Mouse (Mus musculus): Measurements from ENCODE around the gene Stxbp5l.
"Not testable (repeated sequence)": the region's sequence is repeated elsewhere in the genome, so short reads cannot be mapped to it uniquely, and the experiment has no call there.

Gene Stxbp5l

DNA sequence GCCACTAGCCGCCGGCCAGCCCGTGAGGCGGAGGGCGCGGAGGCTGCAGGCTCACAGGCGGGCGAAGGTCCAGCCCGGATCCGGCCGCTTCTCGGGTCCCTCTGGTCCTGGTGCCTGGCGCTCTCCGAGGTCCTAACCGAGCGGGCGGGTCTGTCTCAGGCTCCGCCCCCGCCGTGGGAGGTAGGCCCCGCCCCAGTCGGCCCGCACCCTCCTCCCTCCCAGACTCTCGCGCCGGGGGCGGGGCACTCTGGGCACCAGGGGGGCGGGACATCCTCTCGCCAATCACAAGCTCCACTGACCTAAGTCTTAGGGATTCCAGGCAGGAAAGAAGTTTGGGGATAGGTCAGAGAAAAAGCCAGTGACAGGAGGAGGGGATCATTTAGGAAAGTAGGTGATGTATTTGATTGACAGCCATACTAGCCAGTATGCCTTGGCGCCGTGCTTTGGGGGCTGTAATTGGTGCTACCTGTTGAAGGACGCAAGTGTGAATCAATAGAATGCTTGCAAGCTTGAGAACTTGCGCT is at the start of gene Stxbp5l:
Gene Stxbp5l (minus strand): TSS at position 142 of the 524 bp plus-strand sequence.
- DNase-seq (ENCODE audit: low read depth, low spot score): peak; percentile 98

- DNase-seq (ENCODE audit: low read depth, low spot score): peak; percentile 74
Measured at GRCm38 (mm10) chr16:37433418-37434204, 48.8 kb upstream of the Stxbp5l start.

- no peak for DNase-seq (ENCODE audit: low read depth, low spot score)
Measured at GRCm38 (mm10) chr16:37425434-37425833, 40.7 kb upstream of the Stxbp5l start.

GRCm38 (mm10) chr16:37422874-37423273 is 38.1 kb upstream of the Stxbp5l start:
- no peak for DNase-seq (ENCODE audit: low read depth, low spot score)

GRCm38 (mm10) chr16:37421851-37422250 is 37.1 kb upstream of the Stxbp5l start:
- no peak for DNase-seq (ENCODE audit: low read depth, low spot score)

DNA sequence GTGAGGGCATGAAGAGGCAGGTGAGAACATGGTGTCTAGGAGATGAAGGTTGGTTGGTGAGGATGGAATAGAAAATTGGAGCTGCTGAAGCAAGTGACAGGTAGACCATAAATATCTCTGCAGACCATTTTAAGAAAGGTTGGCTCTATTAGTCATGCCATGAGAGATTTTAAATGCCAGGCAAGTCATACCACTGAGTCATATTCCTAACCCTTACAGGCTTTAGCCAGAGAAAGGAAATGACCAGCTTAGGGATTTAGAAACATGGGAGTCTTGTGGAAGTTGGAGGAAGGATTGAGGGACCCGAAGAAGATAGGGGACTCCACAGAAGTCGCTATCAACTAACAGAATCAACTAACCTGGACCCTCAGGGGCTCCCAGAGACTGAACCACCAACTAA is 35.8 kb upstream of the Stxbp5l start:
- DNase-seq (ENCODE audit: low read depth, low spot score): no peak

DNA sequence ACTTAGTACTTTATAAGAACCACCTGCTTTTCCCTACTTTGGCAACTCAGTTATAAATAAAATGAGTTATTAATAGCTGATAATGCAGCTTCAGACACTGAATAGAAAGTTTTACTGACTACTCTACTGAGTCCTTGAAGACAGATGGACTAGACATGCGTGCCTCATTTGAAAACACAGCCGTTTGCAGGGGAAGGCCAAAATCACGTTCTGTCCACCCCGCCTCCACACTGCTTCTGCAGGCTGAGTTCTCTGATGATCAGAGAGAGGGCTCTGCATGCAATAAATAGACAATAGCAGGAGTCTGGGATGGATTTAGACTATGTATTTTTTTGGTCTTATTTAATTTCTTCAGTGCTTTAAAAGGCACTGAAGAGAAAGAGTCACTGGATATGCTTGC is 20.8 kb upstream of the Stxbp5l start:
- DNase-seq (ENCODE audit: low read depth, low spot score): peak; percentile 19

DNA sequence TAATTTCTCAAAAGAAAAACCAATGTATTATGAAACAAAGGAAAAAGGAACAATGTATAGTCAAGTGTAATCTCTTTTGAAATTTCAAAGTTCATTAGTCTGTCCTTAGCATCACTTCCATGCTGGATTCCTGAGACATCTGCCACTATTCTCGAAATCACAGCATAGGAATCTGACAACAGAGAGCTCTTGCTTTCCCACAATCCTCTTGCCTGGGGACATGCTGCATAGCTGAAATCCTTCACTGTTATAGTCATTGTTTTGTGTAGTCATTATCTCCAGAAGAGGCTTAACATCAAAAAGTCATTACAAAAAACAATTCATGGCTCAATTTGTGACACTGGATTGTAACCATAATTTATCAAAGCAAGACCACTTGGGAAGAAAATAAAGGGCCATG is 20.2 kb upstream of the Stxbp5l start:
- DNase-seq (ENCODE audit: low read depth, low spot score): no peak

DNA sequence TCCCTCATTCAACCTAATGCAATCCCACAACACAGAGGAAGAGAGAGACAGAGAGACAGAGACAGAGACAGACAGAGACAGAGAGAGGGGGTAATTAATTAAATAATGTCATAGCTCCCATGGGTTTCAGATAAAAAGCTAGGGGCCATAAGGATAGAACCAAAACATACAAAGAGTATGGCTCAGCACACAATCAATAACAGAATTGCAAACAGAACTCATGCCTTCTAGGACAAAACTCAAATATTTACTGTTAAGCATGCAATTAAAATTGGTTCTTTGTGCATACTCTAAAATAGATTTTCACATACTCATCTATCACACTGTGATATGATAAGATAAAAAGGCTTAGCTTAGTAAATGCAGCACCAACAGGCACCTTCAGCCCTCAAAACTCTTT is 5.2 kb upstream of the Stxbp5l start:
- no peak for DNase-seq (ENCODE audit: low read depth, low spot score)

DNA sequence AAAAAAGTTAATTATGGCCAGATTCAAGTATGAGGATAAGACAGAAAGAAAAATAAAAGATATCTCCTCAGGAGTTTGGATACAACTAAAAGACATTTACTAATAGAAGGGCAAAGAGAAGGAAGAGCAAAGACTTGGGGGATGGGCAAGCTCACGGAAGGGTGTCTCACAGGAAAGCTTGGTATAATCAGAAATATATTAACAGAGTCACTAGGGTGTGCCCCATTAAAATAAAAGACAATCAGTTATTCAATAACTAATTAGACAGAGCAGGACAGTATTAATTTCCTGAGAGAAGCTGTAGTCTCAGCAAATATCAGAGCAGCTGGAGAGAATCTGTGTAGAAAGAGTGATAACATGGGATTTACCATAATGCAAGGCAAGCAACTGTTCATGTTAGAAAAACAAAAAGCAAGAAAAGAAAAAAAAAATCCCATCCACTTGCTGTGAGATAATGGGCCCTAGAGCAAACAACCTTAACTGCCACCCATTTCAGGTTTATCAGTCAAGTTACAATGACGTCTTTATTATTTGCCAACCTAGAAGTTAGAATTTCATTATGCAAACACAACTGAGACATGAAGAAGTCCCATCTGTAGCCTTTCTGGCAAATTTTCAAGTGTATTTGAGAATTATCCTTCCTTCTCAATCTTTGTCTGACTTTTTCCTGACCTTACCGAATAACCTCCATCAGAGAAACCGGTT is 4.6 kb upstream of the Stxbp5l start:
- no peak for DNase-seq (ENCODE audit: low read depth, low spot score)

DNA sequence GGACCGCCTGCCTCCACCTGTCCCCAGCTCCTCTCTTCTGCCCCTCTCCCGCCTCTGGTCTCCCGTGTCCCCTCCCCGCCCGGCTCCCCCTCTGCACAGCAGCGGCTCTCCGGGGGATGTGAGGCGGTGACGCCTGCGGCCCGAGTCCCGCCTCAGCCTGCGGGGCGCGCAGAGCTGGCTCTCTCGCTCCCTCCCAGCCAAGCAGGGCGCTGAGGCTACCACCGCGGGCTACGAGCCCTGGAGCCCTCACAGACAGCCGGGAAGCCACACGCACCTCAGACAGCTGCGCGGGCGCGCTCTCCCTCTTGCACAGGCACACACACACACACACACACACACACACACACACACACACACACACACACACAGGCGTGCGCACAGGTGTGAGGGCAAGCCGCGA is 393 bp downstream of the Stxbp5l start:
- no peak for DNase-seq (ENCODE audit: low read depth, low spot score)

DNA sequence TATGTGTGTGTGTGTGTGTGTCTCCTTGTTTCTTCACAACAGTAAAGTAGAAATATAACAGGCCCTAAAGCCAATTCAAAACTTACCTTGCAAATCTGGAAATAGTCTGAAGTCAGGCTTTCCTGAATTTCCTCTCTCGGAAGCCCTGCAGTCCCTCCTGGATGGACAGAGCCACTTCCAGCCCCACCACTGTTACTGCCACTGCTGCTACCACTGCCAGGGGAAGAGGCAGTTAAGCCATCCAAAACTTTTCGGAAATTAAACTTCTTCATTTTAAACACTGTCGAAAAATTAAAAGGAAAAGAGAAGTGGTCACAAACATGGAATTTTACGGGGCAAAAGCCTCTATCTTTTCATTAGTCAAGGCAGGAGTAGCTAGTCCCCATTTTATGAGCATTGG is 1.3 kb downstream of the Stxbp5l start:
- DNase-seq (ENCODE audit: low read depth, low spot score): no peak

DNA sequence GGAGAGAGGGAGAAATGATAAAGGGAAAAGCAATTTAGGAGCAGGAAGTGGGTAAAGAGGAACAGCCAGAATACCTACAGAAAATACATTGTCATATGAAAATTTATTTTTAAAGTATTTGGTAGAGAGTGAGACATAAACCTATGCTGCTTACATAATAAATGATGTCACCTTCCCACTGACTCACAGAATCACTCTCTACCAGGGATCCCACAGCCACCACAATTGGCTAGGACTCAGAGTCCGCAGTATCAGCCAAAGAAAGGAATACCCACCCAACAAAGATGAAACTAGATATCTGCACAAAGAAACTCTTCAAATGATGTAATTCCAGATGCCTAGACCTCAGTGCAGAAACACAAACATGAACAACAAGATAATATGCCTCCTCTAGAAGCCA is 12.0 kb downstream of the Stxbp5l start:
- peak; percentile 44 for DNase-seq (ENCODE audit: low read depth, low spot score)

- no peak for DNase-seq (ENCODE audit: low read depth, low spot score)
Measured at GRCm38 (mm10) chr16:37367426-37367825, 17.3 kb downstream of the Stxbp5l start.

DNA sequence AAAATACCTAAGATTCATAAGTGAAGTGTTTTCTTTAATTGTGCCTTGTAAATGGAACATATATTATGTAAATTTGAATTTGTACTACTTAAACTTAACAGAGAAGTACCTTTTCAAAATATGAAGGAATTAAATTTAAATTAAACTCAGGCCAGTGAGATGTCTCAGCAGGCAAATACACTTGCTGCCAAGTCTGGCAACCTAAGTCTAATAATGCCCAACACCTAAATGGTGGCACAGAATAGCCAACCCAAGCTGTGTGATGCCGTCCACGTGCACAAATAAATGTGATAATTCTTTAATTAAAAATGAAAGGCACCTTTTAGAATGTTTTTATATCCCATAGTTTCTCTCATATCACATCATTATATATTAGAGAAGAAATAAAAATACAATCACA is 20.8 kb downstream of the Stxbp5l start:
- no peak for DNase-seq (ENCODE audit: low read depth, low spot score)

- DNase-seq (ENCODE audit: low read depth, low spot score): no peak
Measured at GRCm38 (mm10) chr16:37355621-37356020, 29.1 kb downstream of the Stxbp5l start.

- no peak for DNase-seq (ENCODE audit: low read depth, low spot score)
Measured at GRCm38 (mm10) chr16:37347092-37347491, 37.7 kb downstream of the Stxbp5l start.

DNA sequence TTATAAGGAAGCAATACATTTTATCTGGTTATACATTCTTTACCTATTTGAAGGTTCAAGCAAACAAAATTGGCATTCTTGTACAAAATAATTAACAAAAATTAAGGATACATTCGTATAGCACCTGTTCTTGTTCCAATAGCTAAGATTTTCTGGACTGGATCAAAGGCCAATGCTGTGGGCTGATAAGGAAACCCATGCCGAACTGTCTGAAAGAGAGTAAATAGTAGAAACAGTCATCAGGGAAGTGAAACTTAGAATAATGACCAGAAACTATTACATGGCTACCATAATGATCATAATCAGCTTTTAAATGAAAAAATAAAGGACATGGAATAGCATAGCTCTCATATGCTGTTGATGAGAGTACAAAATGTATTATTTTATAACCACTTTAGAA is 39.8 kb downstream of the Stxbp5l start:
- DNase-seq (ENCODE audit: low read depth, low spot score): no peak

GRCm38 (mm10) chr16:37341446-37341845 is 43.3 kb downstream of the Stxbp5l start:
- not testable (repeated sequence) for DNase-seq (ENCODE audit: low read depth, low spot score)

DNA sequence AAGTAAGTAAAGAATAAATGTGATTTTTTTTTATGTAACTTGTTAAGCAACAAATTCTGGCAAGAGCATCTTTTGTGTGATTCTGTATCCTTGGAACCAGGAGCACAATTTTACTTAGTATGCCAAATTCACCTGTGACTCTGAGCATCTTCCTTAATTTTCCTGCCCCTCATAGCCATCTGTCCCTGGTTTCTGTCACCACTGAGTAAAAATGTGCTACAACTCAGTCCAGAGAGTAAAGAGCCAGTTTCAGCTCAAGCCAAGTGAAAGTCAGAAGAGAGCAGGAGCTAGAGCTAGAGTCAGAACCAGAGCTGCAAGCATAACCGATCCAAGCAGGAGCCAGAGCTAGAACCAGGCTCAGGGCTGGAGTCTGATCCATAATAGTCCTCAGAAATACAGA is 46.6 kb downstream of the Stxbp5l start:
- DNase-seq (ENCODE audit: low read depth, low spot score): no peak

DNA sequence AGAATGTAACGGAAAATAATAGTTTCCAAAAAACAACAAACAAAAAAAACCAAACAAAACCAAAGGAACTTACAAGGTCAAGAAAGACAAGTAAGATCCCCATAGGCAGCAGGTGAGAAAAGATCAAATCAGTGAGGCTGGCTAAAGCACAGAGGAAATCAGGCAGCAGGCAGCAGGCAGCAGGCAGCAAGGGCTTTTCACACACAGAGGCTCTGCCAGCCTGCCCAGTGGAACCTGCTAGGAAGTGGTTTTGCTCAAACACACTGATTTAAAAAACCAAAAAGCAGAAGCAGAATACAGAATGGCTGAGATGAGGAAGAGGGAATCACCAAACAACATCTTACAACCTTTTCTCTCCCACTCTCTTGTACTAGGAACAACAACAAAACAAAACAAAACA is 47.2 kb downstream of the Stxbp5l start:
- DNase-seq (ENCODE audit: low read depth, low spot score): no peak

- DNase-seq (ENCODE audit: low read depth, low spot score): no peak
Measured at GRCm38 (mm10) chr16:37304441-37304840, 80.3 kb downstream of the Stxbp5l start.

DNA sequence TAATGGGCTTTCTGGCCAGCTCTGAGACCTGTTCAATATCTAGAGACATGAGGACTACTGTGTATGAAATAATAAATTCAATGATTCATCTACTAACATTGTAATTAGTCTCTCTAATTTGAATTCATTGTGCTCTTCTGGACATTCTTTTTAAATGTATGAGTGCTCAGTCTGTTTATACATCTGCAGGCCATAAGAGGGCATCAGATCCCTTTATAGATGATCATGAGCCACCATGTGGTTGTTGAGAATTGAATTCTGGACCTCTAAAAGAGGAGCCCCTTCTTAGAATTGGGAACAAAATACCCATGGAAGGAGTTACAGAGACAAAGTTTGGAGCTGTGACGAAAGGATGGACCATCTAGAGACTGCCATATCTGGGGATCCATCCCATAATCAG is 92.2 kb downstream of the Stxbp5l start:
- DNase-seq (ENCODE audit: low read depth, low spot score): no peak
